Mouse (Mus musculus) layer of hippocampus, adult 2 months (tissue): Measurements from ENCODE around the gene Flad1. TPM values are rescaled to one million over a fixed set of nuclear protein-coding genes. Genes with fewer than 3 reads are reported as not detected.

Source experiments
- DNase-seq, 2 experiments: peaks; one replicate each; pipeline ENCODE4 v3.0.0; 2022; ENCODE audit warnings: low spot score in 2 of 2
- H3K27ac ChIP-seq: fragments of 200-600 bp; 2 replicates; pipeline ENCODE4 v1.8.1; 2022
- H3K4me3 ChIP-seq: fragments of 200-600 bp; 2 replicates; pipeline ENCODE4 v1.8.1; 2022; ENCODE audit warnings: mild to moderate bottlenecking
- CTCF ChIP-seq: fragments of 200-600 bp; conservative IDR thresholded peaks from 2 replicates; pipeline ENCODE4 v1.8.1; 2022; ENCODE audit warnings: antibody characterized with exemption, mild to moderate bottlenecking, moderate library complexity
- total RNA-seq, 2 experiments: library from RNA; stranded (reverse); gene quantifications; 2 replicates each; pipeline ENCODE4 v1.2.3; 2021

Flad1 gene
- total RNA-seq, 2 experiments from 2014 or later: 37.2 to 39.8 TPM

GRCm38 (mm10) chr3:89382033-89382882 lies 29.4 kb downstream of the Flad1 start:
- DNase-seq: no peak
- H3K27ac ChIP-seq: no peak overlapping the region
- no peak overlapping the region for H3K4me3 ChIP-seq
- no peak for TF ChIP-seq CTCF

DNA sequence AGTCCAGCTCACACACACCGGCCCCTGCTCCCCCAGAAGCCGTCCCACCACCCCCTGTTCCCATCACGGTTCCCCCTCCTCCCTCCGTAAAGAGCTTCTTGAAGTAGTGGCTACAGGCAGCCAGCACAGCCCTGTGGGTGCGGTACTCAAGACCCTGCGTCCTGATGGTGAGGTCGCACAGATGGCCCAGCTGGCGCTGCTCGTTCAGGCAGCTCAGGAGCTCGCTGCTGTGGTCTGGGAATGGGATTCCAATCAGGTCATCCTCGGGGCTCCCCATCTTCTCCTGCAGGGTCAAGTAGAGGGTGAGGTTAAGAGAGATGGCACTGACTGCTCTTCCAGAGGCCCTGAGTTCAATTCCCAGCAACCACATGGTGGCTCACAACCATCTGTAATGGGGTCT lies 30.4 kb downstream of the Flad1 start:
- no peak for TF ChIP-seq CTCF
- DNase-seq: no peak

GRCm38 (mm10) chr3:89380711-89381110 lies 31.0 kb downstream of the Flad1 start:
- DNase-seq: no peak
- Histone ChIP-seq H3K27ac (no peak overlapping the region), H3K4me3 (no peak overlapping the region)
- TF ChIP-seq CTCF: no peak

More for the DNA sequence above, 30.4 kb downstream of the Flad1 start:
- H3K4me3 ChIP-seq: no peak overlapping the region
- no peak overlapping the region for H3K27ac ChIP-seq

GRCm38 (mm10) chr3:89380291-89380690 lies 31.4 kb downstream of the Flad1 start:
- H3K4me3 ChIP-seq: no peak overlapping the region
- no peak for TF ChIP-seq CTCF
- H3K27ac ChIP-seq: no peak overlapping the region
- no peak for DNase-seq

GRCm38 (mm10) chr3:89379388-89380131 lies 32.1 kb downstream of the Flad1 start:
- H3K4me3 ChIP-seq: no peak overlapping the region; the same call in 1 of the 2 replicates
- H3K27ac ChIP-seq: no peak overlapping the region; the same call in 1 of the 2 replicates
- DNase-seq: no peak
- no peak for TF ChIP-seq CTCF

DNA sequence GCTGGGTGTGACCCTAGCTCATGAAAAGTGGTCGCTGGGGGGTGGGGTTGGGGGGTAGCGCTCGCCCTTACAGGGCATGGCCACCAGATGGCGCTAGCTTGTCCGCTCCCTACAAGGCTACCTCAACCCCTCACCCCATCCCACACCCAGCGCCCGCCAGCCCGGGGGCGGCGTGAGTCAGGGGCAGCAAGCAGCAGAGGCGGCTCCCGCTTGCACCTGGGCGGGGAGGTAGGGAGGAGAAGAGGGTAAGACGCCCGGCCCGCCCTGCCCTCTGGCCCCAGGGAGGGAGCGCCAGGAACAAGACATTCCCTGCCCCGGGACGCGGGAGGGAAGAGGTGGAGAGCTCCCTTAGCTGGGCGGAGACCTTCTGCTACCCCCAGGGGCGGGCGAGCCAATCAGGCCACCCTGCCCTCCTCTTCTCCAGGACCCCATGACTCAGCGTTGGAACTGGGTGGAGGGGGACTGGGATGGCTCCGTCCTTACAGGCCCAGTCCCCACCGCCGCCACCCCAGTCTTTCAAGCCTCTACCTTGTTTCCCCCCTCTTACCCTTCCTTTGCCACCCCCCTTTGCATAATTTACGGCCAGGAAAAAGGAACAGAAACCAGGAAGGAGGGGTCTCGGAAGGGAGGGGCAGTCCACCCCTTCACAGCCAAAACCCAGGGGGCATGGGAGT lies 33.1 kb downstream of the Flad1 start:
- peak; percentile 99 for TF ChIP-seq CTCF
- peak; percentile 39 to 75 for DNase-seq
- peak overlapping the region; percentile 84 for H3K4me3 ChIP-seq
- H3K27ac ChIP-seq: peak overlapping the region; percentile 93

DNA sequence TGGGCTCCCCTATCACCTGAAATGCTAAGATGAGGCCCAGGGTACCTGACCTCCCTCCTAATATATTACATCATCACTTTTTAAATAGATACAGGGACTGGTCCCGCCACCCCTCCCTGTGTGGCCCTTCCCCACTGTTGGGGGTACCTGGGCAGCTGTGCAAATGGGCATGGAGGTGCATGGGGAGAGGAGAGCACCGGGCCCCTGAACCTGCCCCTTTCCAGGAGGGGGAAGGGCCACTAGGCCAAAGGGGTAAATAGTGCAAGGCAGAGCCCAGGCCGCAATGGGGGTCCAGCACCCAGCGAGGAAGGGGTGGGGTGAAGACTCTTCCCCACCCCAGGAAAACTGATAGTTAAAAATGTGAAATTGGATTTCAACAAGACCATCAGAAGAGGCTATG lies 33.8 kb downstream of the Flad1 start:
- no peak for DNase-seq
- H3K27ac ChIP-seq: peak overlapping the region; percentile 93; the same call in 1 of the 2 replicates
- no peak for TF ChIP-seq CTCF
- H3K4me3 ChIP-seq: no peak overlapping the region

DNA sequence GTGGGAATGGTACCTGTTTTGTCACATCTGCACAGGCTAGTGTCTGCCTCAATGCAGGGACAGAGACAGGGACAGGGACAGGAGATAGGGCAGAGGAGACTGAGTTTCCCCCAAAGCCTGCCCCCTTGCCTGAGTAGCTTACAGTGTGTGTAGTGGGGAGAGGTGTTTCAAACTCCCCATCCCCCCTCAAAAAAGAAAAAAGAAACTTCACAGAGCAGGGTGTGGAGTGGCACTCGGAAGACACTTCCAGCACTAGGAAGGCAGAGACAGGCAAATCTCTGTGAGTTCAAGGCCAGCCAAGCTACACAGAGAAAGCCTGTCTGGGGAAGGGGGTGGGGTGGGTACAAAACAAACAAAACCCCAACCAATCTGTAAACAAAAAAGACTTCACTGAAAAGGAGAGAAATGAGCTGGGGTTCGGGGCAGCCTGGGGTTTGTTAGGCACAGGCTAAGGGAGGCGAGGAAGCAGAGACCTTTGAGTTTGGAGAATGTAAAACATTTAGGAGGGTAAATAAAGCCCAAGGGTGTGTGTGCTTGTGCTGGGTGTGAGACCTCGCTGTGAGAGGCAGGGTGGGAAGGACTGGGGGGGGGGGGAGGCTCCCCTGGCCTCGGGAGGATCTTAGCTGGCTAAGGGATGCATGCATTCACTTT lies 38.0 kb downstream of the Flad1 start:
- DNase-seq: no peak
- Histone ChIP-seq H3K4me3 (no peak overlapping the region), H3K27ac (no peak overlapping the region)
- no peak for TF ChIP-seq CTCF

GRCm38 (mm10) chr3:89367338-89367737 lies 44.3 kb downstream of the Flad1 start:
- H3K4me3 ChIP-seq: no peak overlapping the region
- DNase-seq: no peak
- TF ChIP-seq CTCF: no peak
- H3K27ac ChIP-seq: no peak overlapping the region

GRCm38 (mm10) chr3:89365486-89366414 lies 45.9 kb downstream of the Flad1 start:
- Histone ChIP-seq H3K4me3 (no peak overlapping the region), H3K27ac (no peak overlapping the region)
- no peak for TF ChIP-seq CTCF
- DNase-seq: no peak

GRCm38 (mm10) chr3:89365153-89365485 lies 46.6 kb downstream of the Flad1 start, which contains the start of gene Dcst1:
Dcst1 (minus strand) TSS chr3:89365253.
- DNase-seq: no peak
- no peak within 1 kb of the TSS for H3K4me3 ChIP-seq
- no peak within 1 kb of the TSS for H3K27ac ChIP-seq
- no peak for TF ChIP-seq CTCF

GRCm38 (mm10) chr3:89364631-89365030 lies 47.0 kb downstream of the Flad1 start:
- H3K4me3 ChIP-seq: no peak overlapping the region
- TF ChIP-seq CTCF: no peak
- no peak for DNase-seq
- H3K27ac ChIP-seq: no peak overlapping the region
